Mouse (Mus musculus) cerebellum, adult 2 months (tissue): ENCODE results near the gene Nudt4. TPM values are rescaled to one million over a fixed set of nuclear protein-coding genes. Genes with fewer than 3 reads are reported as not detected.

Experiments
- DNase-seq, 2 experiments: peaks; one replicate each; pipeline ENCODE4 v3.0.0; 2021
- H3K27ac ChIP-seq: fragments of 200-500 bp; 2 replicates; pipeline ENCODE4 v1.5.1; 2012; ENCODE audit warnings: low read length, control low read depth, inconsistent platforms; ENCODE audit not compliant: insufficient read depth
- H3K27me3 ChIP-seq: fragments of 200-500 bp; 2 replicates; pipeline ENCODE4 v1.6.1; 2012; ENCODE audit warnings: inconsistent platforms, mild to moderate bottlenecking, low read length, moderate library complexity; ENCODE audit not compliant: control insufficient read depth, insufficient read depth
- H3K4me1 ChIP-seq: fragments of 200-500 bp; 2 replicates; pipeline ENCODE4 v1.6.1; 2011; ENCODE audit warnings: low read length; ENCODE audit not compliant: control insufficient read depth, insufficient read depth
- H3K4me3 ChIP-seq: fragments of 200-500 bp; replicated peaks from 2 replicates; pipeline ENCODE3; 2011; ENCODE audit warnings: mild to moderate bottlenecking, low read depth, low read length, control low read depth; ENCODE audit not compliant: insufficient read depth
- CTCF ChIP-seq: fragments of 200-500 bp; IDR thresholded peaks from 2 replicates; pipeline ENCODE4 v1.5.1; 2011; ENCODE audit warnings: low read depth, mild to moderate bottlenecking, control low read depth, low read length, moderate library complexity, borderline replicate concordance; ENCODE audit not compliant: insufficient read depth
- POLR2A ChIP-seq: fragments of 200-500 bp; IDR thresholded peaks from 2 replicates; pipeline ENCODE4 v1.6.1; 2011; ENCODE audit warnings: low read length, control low read depth, borderline replicate concordance; ENCODE audit not compliant: insufficient read depth
- WGBS: fragments of 180-500 bp; shearing (Covaris S2); methylation state at CpG from one replicate; pipeline ENCODE4 v1.1.7; 2018; 5-methylcytosine and 5-hydroxymethylcytosine counted together
- polyA plus RNA-seq: library from polyadenylated mRNA; depleted of rRNA; stranded (reverse); fragments of >200 nt; gene quantifications from 2 replicates; pipeline ENCODE4 v1.2.3, GENCODE M21; 2012; rRNA removed

Nudt4 gene
- polyA plus RNA-seq, 1 experiment = 102 TPM

GRCm38 (mm10) chr10:95503443-95504235 is 60.3 kb downstream of the Nudt4 start:
- no peak overlapping the region for H3K27ac ChIP-seq
- no peaks in the 10 kb centered on the region; the same call in 1 of the 2 replicates for H3K4me1 ChIP-seq
- 69% methylated on average over 14 of the region's 14 CpGs for WGBS
- DNase-seq = no peak
- H3K4me3 ChIP-seq = no peak overlapping the region
- no peaks in the 10 kb centered on the region for H3K27me3 ChIP-seq
- TF ChIP-seq POLR2A (no peak), CTCF (no peak)

GRCm38 (mm10) chr10:95501463-95502081 is 62.4 kb downstream of the Nudt4 start, which contains the start of gene Mrpl42:
Gene Mrpl42, minus strand, starts transcription at chr10:95501940.
- WGBS = under 1% methylated on average over 35 of the region's 35 CpGs
- no peaks in the 10 kb centered on the region for H3K27me3 ChIP-seq
- peak within 1 kb of the TSS; percentile 77 for H3K4me3 ChIP-seq
- DNase-seq = peak; percentile 86 to 90
- no peak for TF ChIP-seq CTCF
- peak; percentile 69 for TF ChIP-seq POLR2A
- H3K4me1 ChIP-seq = no peaks in the 10 kb centered on the region; the same call in 1 of the 2 replicates
- peak within 1 kb of the TSS; percentile 92 for H3K27ac ChIP-seq

- WGBS = 1% methylated on average over 7 of the region's 7 CpGs
- Histone ChIP-seq H3K27ac (peak overlapping the region; percentile 92; the same call in 1 of the 2 replicates), H3K4me3 (peak overlapping the region; percentile 77), H3K4me1 (no peaks in the 10 kb centered on the region; the same call in 1 of the 2 replicates), H3K27me3 (no peaks in the 10 kb centered on the region)
- TF ChIP-seq CTCF (no peak), POLR2A (no peak)
- DNase-seq = no peak
These were observed 62.9 kb downstream of the Nudt4 start for GRCm38 (mm10) chr10:95501033-95501432.

Other genes with a start within 250 kb of the Nudt4 start
- 10.2 and 11.7 TPM in 2 replicates for gene Cradd, start 240.0 kb downstream of the Nudt4 start, polyA plus RNA-seq
- gene Socs2, start 147.0 kb downstream of the Nudt4 start, polyA plus RNA-seq = 16.6 TPM in 2 replicates
- gene Mrpl42, start 62.2 kb downstream of the Nudt4 start, polyA plus RNA-seq = 192 and 196 TPM in 2 replicates
- gene Ube2n, start 49.0 kb downstream of the Nudt4 start, polyA plus RNA-seq = 175 and 185 TPM in 2 replicates
- gene Anapc15-ps, start 109.3 kb upstream of the Nudt4 start, polyA plus RNA-seq = 0.85 TPM in 1 of 2 replicates, not detected in the other